Mouse (Mus musculus) heart, adult 2 months (tissue): ENCODE measurements around the gene Bcl11a.

ENCODE experiments used
- CTCF ChIP-seq: fragments of 200-600 bp; IDR thresholded peaks from 2 replicates; pipeline ENCODE4 v1.8.1; 2022; ENCODE audit warnings: antibody characterized with exemption, mild to moderate bottlenecking, moderate library complexity
- EP300 ChIP-seq: fragments of 200-500 bp; IDR thresholded peaks from 2 replicates; pipeline ENCODE4 v1.6.1; 2011; ENCODE audit warnings: low read depth, low read length, control low read depth; ENCODE audit not compliant: insufficient read depth
- POLR2A ChIP-seq: fragments of 200-500 bp; IDR thresholded peaks from 2 replicates; pipeline ENCODE4 v1.6.1; 2011; ENCODE audit warnings: mild to moderate bottlenecking, low read depth, low read length, control low read depth; ENCODE audit not compliant: insufficient read depth

GRCm38 (mm10) chr11:24062495-24063096, 15.3 kb upstream of the Bcl11a start:
- TF ChIP-seq POLR2A: no peak
- no peak for TF ChIP-seq CTCF
- no peak for TF ChIP-seq EP300
